Mouse (Mus musculus) forebrain, postnatal 0 days (tissue): ENCODE measurements at regions not wholly inside any gene's neighbourhood (a gene's known extent, or its start where the extent isn't known, plus 50 kb on each side); places are given as distances from the start of the nearest gene placed in this dataset.

Experiments used
- ATAC-seq: fragments of 200-750 bp; cut with Nextera tagmentation; 2 replicates; pipeline ENCODE4 v1.8.0; 2017; ENCODE audit warnings: mild to moderate bottlenecking, moderate library complexity
- DNase-seq: peaks from one replicate; pipeline ENCODE4 v3.0.0-alpha.2; 2015
- H3K27ac ChIP-seq: fragments of 300-500 bp; sonication (generic); 2 replicates; pipeline ENCODE4 v1.5.1; 2014; ENCODE audit warnings: low read depth, mild to moderate bottlenecking, antibody characterized with exemption, low read length, moderate library complexity, mixed read lengths
- H3K27me3 ChIP-seq: fragments of 300-500 bp; sonication (generic); 2 replicates; pipeline ENCODE4 v1.6.1; 2014; ENCODE audit warnings: mild to moderate bottlenecking, low read length, mixed read lengths; ENCODE audit not compliant: insufficient read depth
- H3K36me3 ChIP-seq: fragments of 300-500 bp; sonication (generic); 2 replicates; pipeline ENCODE4 v1.6.1; 2014; ENCODE audit warnings: mild to moderate bottlenecking, moderate library complexity; ENCODE audit not compliant: insufficient read depth
- H3K4me1 ChIP-seq: fragments of 300-500 bp; sonication (generic); 2 replicates; pipeline ENCODE4 v1.6.1; 2014; ENCODE audit warnings: antibody characterized with exemption; ENCODE audit not compliant: insufficient read depth
- H3K4me2 ChIP-seq: fragments of 300-500 bp; sonication (generic); 2 replicates; pipeline ENCODE4 v1.6.1; 2014; ENCODE audit warnings: low read depth, mild to moderate bottlenecking, moderate library complexity
- H3K4me3 ChIP-seq: fragments of 300-500 bp; sonication (generic); 2 replicates; pipeline ENCODE4 v1.5.1; 2014; ENCODE audit warnings: low read depth, low read length, mixed read lengths
- H3K9ac ChIP-seq: fragments of 300-500 bp; sonication (generic); 2 replicates; pipeline ENCODE4 v1.6.1; 2014; ENCODE audit warnings: mild to moderate bottlenecking
- H3K9me3 ChIP-seq: fragments of 300-500 bp; sonication (generic); 2 replicates; pipeline ENCODE4 v1.6.1; 2016; ENCODE audit warnings: low read length
- CTCF ChIP-seq: sonication (generic); IDR thresholded peaks from 2 replicates; pipeline ENCODE4 v1.5.1; 2016; ENCODE audit warnings: antibody characterized with exemption, control low read depth, low read depth
- WGBS: fragments of 180-500 bp; shearing (Covaris S2); extraction: QIAGEN DNeasy Blood & Tissue Kit; methylation state at CpG from one replicate; pipeline ENCODE4 v1.1.7; 2014; 5-methylcytosine and 5-hydroxymethylcytosine counted together

- no peaks in the 10 kb centered on the region for H3K36me3 ChIP-seq
- DNase-seq (no peak), ATAC-seq (no peak)
- no peaks in the 10 kb centered on the region for H3K27me3 ChIP-seq
- H3K9me3 ChIP-seq, result no peaks in the 10 kb centered on the region
- no peak for TF ChIP-seq CTCF
- no peaks in the 10 kb centered on the region for H3K4me1 ChIP-seq
- H3K4me3 ChIP-seq, result no peak overlapping the region
- H3K4me2 ChIP-seq, result no peak overlapping the region
- no peak overlapping the region for H3K9ac ChIP-seq
- no peak overlapping the region for H3K27ac ChIP-seq
Observed at GRCm38 (mm10) chr3:115655020-115655419, 59.9 kb downstream of the S1pr1 start.

GRCm38 (mm10) chr3:115652236-115652635, 62.6 kb downstream of the S1pr1 start:
- Histone ChIP-seq H3K9me3 (no peaks in the 10 kb centered on the region), H3K36me3 (no peaks in the 10 kb centered on the region), H3K4me3 (no peak overlapping the region), H3K4me1 (no peaks in the 10 kb centered on the region), H3K9ac (no peak overlapping the region), H3K4me2 (no peak overlapping the region), H3K27ac (no peak overlapping the region), H3K27me3 (no peaks in the 10 kb centered on the region)
- ATAC-seq (no peak), DNase-seq (no peak)
- WGBS, result 89% methylated on average over 5 of the region's 5 CpGs
- TF ChIP-seq CTCF, result no peak

GRCm38 (mm10) chr3:115649338-115650117, 65.3 kb downstream of the S1pr1 start:
- Histone ChIP-seq H3K4me3 (no peak overlapping the region), H3K9me3 (no peaks in the 10 kb centered on the region), H3K9ac (no peak overlapping the region), H3K27me3 (no peaks in the 10 kb centered on the region), H3K36me3 (no peaks in the 10 kb centered on the region), H3K4me2 (no peak overlapping the region), H3K4me1 (no peaks in the 10 kb centered on the region), H3K27ac (no peak overlapping the region)
- TF ChIP-seq CTCF, result no peak
- WGBS, result 75% methylated on average over 3 of the region's 3 CpGs
- ATAC-seq (no peak), DNase-seq (no peak)

GRCm38 (mm10) chr3:115646993-115647392, 67.9 kb downstream of the S1pr1 start:
- Histone ChIP-seq H3K9ac (no peak overlapping the region), H3K4me1 (0 out of 2 replicates have a peak, but pooled peaks cover 2% of the 10 kb centered on the region), H3K4me3 (no peak overlapping the region), H3K9me3 (no peaks in the 10 kb centered on the region), H3K27me3 (no peaks in the 10 kb centered on the region), H3K36me3 (no peaks in the 10 kb centered on the region), H3K4me2 (no peak overlapping the region), H3K27ac (no peak overlapping the region)
- no peak for TF ChIP-seq CTCF
- DNase-seq (no peak), ATAC-seq (no peak)
- 58% methylated on average over 7 of the region's 7 CpGs for whole genome bisulfite sequencing

GRCm38 (mm10) chr3:115644307-115644706, 70.6 kb downstream of the S1pr1 start:
- H3K4me1 ChIP-seq, result 0 out of 2 replicates have a peak, but pooled peaks cover 4% of the 10 kb centered on the region
- ATAC-seq (no peak), DNase-seq (no peak)
- H3K9me3 ChIP-seq, result no peaks in the 10 kb centered on the region
- no peak overlapping the region for H3K9ac ChIP-seq
- no peak overlapping the region for H3K27ac ChIP-seq
- TF ChIP-seq CTCF, result no peak
- H3K36me3 ChIP-seq, result no peaks in the 10 kb centered on the region
- WGBS, result 85% methylated on average over 5 of the region's 5 CpGs
- no peak overlapping the region for H3K4me3 ChIP-seq
- H3K4me2 ChIP-seq, result no peak overlapping the region
- H3K27me3 ChIP-seq, result no peaks in the 10 kb centered on the region

- 6% methylated on average over 11 of the region's 11 CpGs for WGBS
- Histone ChIP-seq H3K9ac (peak overlapping the region; percentile 55), H3K27ac (no peak overlapping the region), H3K4me2 (peak overlapping the region; percentile 69), H3K9me3 (no peaks in the 10 kb centered on the region), H3K4me1 (0 out of 2 replicates have a peak, but pooled peaks cover 4% of the 10 kb centered on the region), H3K36me3 (no peaks in the 10 kb centered on the region), H3K4me3 (peak overlapping the region; percentile 49), H3K27me3 (no peaks in the 10 kb centered on the region)
- TF ChIP-seq CTCF, result peak; percentile 92
- DNase-seq (peak; percentile 90), ATAC-seq (peak; percentile 9; the same call in 1 of the 2 replicates)
Observed at GRCm38 (mm10) chr3:115642846-115643260, 72.0 kb downstream of the S1pr1 start.

DNA sequence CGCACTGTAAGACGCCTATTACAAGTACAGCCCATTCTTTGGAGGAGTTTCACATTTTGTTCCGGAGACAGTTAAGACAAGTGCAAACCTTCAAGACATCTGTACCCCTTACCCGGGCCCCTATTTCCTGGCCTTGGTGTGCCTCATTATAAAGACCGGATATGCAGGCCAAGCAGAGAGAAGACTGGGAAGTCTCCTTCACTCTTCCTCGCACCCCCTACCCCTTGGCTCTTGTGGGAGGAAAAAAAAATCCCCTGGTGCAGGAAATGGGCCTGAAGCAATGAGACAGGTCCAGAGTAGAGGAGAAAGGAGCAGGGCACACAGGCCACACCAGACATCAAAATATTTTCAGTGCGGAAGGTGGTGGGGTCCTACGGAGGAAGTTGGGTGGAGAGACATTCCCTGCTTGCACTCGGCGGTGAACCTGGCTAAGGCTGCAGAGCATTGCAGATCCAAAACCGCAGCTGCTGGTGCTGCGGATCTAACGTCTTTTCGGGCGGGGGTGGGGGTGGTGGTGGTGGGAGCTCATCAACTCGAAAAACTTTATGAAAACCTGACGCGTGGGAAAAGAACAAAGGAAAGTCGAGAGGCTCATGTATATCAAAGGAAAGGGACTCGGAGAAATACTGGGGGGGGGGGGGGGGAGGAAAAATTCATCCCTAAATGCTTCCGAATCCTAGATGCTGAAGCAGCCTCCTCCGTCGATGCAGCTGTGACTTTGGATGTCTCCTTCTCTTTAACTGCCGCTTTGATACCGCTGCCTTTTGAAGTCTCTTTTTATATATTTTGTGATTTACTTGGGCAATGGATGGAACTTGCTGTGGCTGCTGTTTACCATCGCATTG, 72.6 kb downstream of the S1pr1 start:
- Histone ChIP-seq H3K27ac (0 out of 2 replicates have a peak overlapping the region, but pooled peaks have one; percentile 35), H3K36me3 (no peaks in the 10 kb centered on the region)
- WGBS, result 3% methylated on average over 26 of the region's 26 CpGs

More for the DNA sequence above, 72.6 kb downstream of the S1pr1 start:
- Histone ChIP-seq H3K4me1 (0 out of 2 replicates have a peak, but pooled peaks cover 4% of the 10 kb centered on the region), H3K4me2 (peak overlapping the region; percentile 69), H3K9ac (peak overlapping the region; percentile 55), H3K27me3 (no peaks in the 10 kb centered on the region), H3K4me3 (peak overlapping the region; percentile 49), H3K9me3 (no peaks in the 10 kb centered on the region)
- ATAC-seq, result peak; percentile 87
- TF ChIP-seq CTCF, result no peak
- peak; percentile 52 for DNase-seq
